Mouse (Mus musculus) heart, postnatal 0 days (tissue): Measurements from ENCODE around the gene Cchcr1. TPM values are rescaled to one million over a fixed set of nuclear protein-coding genes. Genes with fewer than 3 reads are reported as not detected.
A peak's percentile ranks its signal among the peaks of the same experiment; 100 is the strongest.

Source experiments
- ATAC-seq: fragments of 200-750 bp; cut with Nextera tagmentation; 2 replicates; pipeline ENCODE4 v1.8.0; 2017; ENCODE audit warnings: low read depth, moderate number of reproducible peaks, moderate library complexity; ENCODE audit not compliant: insufficient read depth
- DNase-seq: peaks from one replicate; pipeline ENCODE4 v3.0.0-alpha.2; 2016; ENCODE audit warnings: low spot score
- H3K27ac ChIP-seq: fragments of 300-500 bp; sonication (generic); 2 replicates; pipeline ENCODE4 v1.5.1; 2014; ENCODE audit warnings: low read depth, mild to moderate bottlenecking
- H3K27me3 ChIP-seq: fragments of 300-500 bp; sonication (generic); 2 replicates; pipeline ENCODE4 v1.6.1; 2014; ENCODE audit warnings: low read length, mixed read lengths; ENCODE audit not compliant: control insufficient read depth, insufficient read depth
- H3K36me3 ChIP-seq: fragments of 300-500 bp; sonication (generic); replicated peaks from 2 replicates; pipeline ENCODE4 v1.6.1; 2014; ENCODE audit warnings: low read length, mixed read lengths; ENCODE audit not compliant: control insufficient read depth, insufficient read depth
- H3K4me1 ChIP-seq: fragments of 300-500 bp; sonication (generic); 2 replicates; pipeline ENCODE4 v1.6.1; 2014; ENCODE audit warnings: antibody characterized with exemption; ENCODE audit not compliant: control insufficient read depth, insufficient read depth
- H3K4me2 ChIP-seq: fragments of 300-500 bp; sonication (generic); 2 replicates; pipeline ENCODE4 v1.6.1; 2014; ENCODE audit warnings: low read depth, mild to moderate bottlenecking, low read length, moderate library complexity
- H3K4me3 ChIP-seq: fragments of 300-500 bp; sonication (generic); 2 replicates; pipeline ENCODE4 v1.5.1; 2014; ENCODE audit warnings: low read depth, low read length
- H3K9ac ChIP-seq: fragments of 300-500 bp; sonication (generic); replicated peaks from 2 replicates; pipeline ENCODE4 v1.6.1; 2014; ENCODE audit warnings: low read depth, low read length, mixed read lengths
- H3K9me3 ChIP-seq: fragments of 300-500 bp; sonication (generic); replicated peaks from 2 replicates; pipeline ENCODE4 v1.6.1; 2016; ENCODE audit warnings: low read length; ENCODE audit not compliant: control insufficient read depth
- CTCF ChIP-seq: IDR thresholded peaks from 2 replicates; pipeline ENCODE4 v1.5.1; 2016; ENCODE audit warnings: antibody characterized with exemption, control low read depth, low read depth
- EP300 ChIP-seq: IDR thresholded peaks from 2 replicates; pipeline ENCODE4 v1.6.1; 2016; ENCODE audit warnings: antibody characterized with exemption, low read depth
- WGBS: fragments of 180-500 bp; shearing (Covaris S2); extraction: QIAGEN DNeasy Blood & Tissue Kit; methylation state at CpG from one replicate; pipeline ENCODE4 v1.1.7; 2014; 5-methylcytosine and 5-hydroxymethylcytosine counted together
- polyA plus RNA-seq: library from polyadenylated mRNA; unstranded; fragments of >200 nt; fragmentation: Nextera tagmentation; extraction: Ambion mirVana; gene quantifications from 2 replicates; pipeline ENCODE4 v1.2.1, GENCODE M21; 2015
- total RNA-seq: library from RNA; depleted of rRNA; stranded (reverse); fragments of >200 nt; gene quantifications from 2 replicates; pipeline ENCODE4 v1.2.3, GENCODE M21; 2014; ENCODE audit warnings: low replicate concordance

Cchcr1 gene
- total and polyA plus RNA-seq, 2 experiments from 2014 or later: 4.5 to 30.8 TPM

DNA sequence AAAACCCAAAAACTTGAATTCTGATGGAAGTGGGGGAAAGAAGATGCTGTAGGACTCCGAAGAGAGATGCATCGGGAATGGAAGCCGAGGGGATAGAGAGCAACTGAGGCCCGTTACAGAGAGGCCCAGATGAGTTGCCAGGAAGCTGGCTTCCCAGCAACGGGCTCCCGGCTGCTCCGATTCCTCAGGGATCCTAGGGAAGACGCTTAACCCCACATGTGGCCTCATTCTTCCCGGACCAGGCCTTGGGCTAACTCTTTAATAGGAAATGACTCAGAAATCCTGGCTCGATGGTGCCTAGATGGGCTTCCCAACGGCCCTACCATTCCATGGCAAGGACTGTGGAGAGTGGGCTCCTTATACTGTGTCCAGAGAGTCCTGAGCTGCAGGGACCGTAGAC is 626 bp downstream of the Cchcr1 start:
- WGBS: 7% methylated on average over 12 of the region's 12 CpGs
- Histone ChIP-seq H3K9me3 (no peaks in the 10 kb centered on the region), H3K4me2 (peak overlapping the region; percentile 84), H3K9ac (peak overlapping the region; percentile 46), H3K27me3 (no peaks in the 10 kb centered on the region), H3K4me1 (peaks cover 21% of the 10 kb centered on the region), H3K27ac (peak overlapping the region; percentile 52), H3K4me3 (peak overlapping the region; percentile 64), H3K36me3 (peaks cover 12% of the 10 kb centered on the region; the same call in 1 of the 2 replicates)
- DNase-seq (no peak), ATAC-seq (no peak)
- no peak for TF ChIP-seq EP300
- TF ChIP-seq CTCF: no peak

DNA sequence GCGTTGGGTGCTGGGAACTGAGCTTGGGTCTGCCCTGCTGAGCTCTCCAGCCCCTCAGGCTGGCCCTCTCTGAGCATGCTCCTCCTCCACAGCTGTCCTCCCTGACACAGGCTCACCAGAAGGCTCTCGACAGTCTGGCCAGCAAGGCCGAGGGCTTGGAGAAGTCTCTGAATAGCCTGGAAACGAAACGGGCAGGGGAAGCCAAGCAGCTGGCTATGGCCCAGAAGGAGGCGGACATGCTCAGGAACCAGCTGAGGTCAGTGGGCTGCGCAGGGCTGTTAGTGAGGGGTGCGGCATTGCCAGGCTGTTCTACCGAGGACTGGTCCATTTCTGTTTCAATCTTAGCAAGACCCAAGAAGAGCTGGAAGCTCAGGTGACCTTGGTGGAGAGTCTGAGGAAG is 7.5 kb downstream of the Cchcr1 start:
- Histone ChIP-seq H3K9me3 (no peaks in the 10 kb centered on the region), H3K27me3 (no peaks in the 10 kb centered on the region), H3K9ac (no peak overlapping the region), H3K27ac (no peak overlapping the region), H3K36me3 (peaks cover 51% of the 10 kb centered on the region), H3K4me3 (no peak overlapping the region), H3K4me2 (no peak overlapping the region), H3K4me1 (no peaks in the 10 kb centered on the region)
- ATAC-seq: no peak
- no peak for DNase-seq
- TF ChIP-seq CTCF (no peak), EP300 (no peak)
- 92% methylated on average over 9 of the region's 9 CpGs for WGBS

GRCm38 (mm10) chr17:35526644-35527043 is 9.7 kb downstream of the Cchcr1 start:
- Histone ChIP-seq H3K27ac (no peak overlapping the region), H3K27me3 (no peaks in the 10 kb centered on the region), H3K4me1 (no peaks in the 10 kb centered on the region), H3K4me2 (no peak overlapping the region), H3K9ac (no peak overlapping the region), H3K4me3 (no peak overlapping the region), H3K36me3 (peaks cover 46% of the 10 kb centered on the region), H3K9me3 (no peaks in the 10 kb centered on the region)
- DNase-seq (no peak), ATAC-seq (no peak)
- WGBS: 60% methylated on average over 8 of the region's 8 CpGs
- TF ChIP-seq CTCF: no peak
- no peak for TF ChIP-seq EP300

DNA sequence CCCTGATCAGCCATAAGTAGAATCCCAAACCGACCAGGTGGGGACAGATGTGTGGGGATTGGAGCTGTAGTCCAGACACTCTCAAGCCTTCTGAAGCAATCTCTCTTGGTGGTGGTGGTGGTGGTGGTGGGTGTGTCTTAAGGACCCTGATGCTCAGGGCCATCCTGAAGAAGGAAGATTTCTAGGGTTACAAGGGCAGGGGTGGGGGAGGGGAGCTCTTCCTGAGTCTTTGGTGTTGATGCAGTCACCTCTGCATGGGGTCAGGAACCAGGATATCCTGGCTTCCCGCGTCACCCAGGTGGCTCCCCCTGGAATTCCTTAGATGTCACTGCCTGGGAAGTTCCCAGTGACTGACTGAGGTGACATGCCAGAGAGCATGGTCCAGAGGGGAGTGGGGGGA is 15.5 kb downstream of the Cchcr1 start:
- H3K27ac ChIP-seq: no peak overlapping the region
- WGBS: 3% methylated on average over 3 of the region's 3 CpGs
- 0 out of 2 replicates have a peak, but pooled peaks cover 18% of the 10 kb centered on the region for H3K36me3 ChIP-seq
- DNase-seq (no peak), ATAC-seq (no peak)
- no peaks in the 10 kb centered on the region for H3K4me1 ChIP-seq
- no peaks in the 10 kb centered on the region for H3K27me3 ChIP-seq
- TF ChIP-seq CTCF: no peak
- no peak for TF ChIP-seq EP300
- no peaks in the 10 kb centered on the region for H3K9me3 ChIP-seq
- no peak overlapping the region for H3K4me3 ChIP-seq
- H3K9ac ChIP-seq: no peak overlapping the region
- no peak overlapping the region for H3K4me2 ChIP-seq

DNA sequence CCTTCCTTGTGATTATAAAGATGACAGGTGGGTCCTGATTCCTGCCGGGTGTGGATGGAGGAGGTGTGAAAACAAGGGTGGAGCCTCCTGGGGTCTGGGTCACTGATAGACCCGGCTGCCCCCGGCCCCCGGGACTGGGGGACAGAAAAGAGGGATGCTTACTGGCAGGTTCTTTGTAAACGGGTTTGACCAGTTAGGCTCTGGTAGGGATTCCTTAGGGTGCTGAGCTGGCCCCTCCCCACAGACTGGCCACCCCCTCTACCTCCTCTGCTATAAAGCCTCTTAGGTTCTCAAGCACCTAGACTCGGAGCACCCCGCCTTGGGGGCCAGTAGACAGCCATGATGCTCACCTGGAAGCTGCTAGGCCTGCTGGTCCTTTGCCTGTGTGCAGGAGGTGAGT is 16.0 kb downstream of the Cchcr1 start, which contains the start of gene Psors1c2:
Gene Psors1c2, plus strand, starts transcription at position 301 of the 400 bp plus-strand sequence.
- no peaks in the 10 kb centered on the region for H3K27me3 ChIP-seq
- H3K9ac ChIP-seq: no peak within 1 kb of the TSS
- no peak for DNase-seq
- no peak for TF ChIP-seq CTCF
- TF ChIP-seq EP300: no peak
- ATAC-seq: no peak
- no peak within 1 kb of the TSS for H3K4me3 ChIP-seq
- 16% methylated on average over 7 of the region's 7 CpGs for WGBS
- no peaks in the 10 kb centered on the region for H3K9me3 ChIP-seq
- no peak within 1 kb of the TSS for H3K27ac ChIP-seq
- H3K36me3 ChIP-seq: 0 out of 2 replicates have a peak, but pooled peaks cover 12% of the 10 kb centered on the region
- no peaks in the 10 kb centered on the region for H3K4me1 ChIP-seq
- no peak within 1 kb of the TSS for H3K4me2 ChIP-seq

- Histone ChIP-seq H3K4me1 (no peaks in the 10 kb centered on the region), H3K4me3 (no peak overlapping the region), H3K4me2 (no peak overlapping the region), H3K9ac (no peak overlapping the region), H3K9me3 (no peaks in the 10 kb centered on the region), H3K27ac (no peak overlapping the region), H3K36me3 (0 out of 2 replicates have a peak, but pooled peaks cover 4% of the 10 kb centered on the region), H3K27me3 (no peaks in the 10 kb centered on the region)
- TF ChIP-seq CTCF: peak; percentile 96
- no peak for TF ChIP-seq EP300
- DNase-seq (peak; percentile 55), ATAC-seq (peak; percentile 68; the same call in 1 of the 2 replicates)
- 7% methylated on average over 6 of the region's 6 CpGs for WGBS
Measured at GRCm38 (mm10) chr17:35534343-35534742, 17.4 kb downstream of the Cchcr1 start.
